Mouse (Mus musculus): ENCODE results near the gene Iqch. TPM values are rescaled to one million over a fixed set of nuclear protein-coding genes. Genes with fewer than 3 reads are reported as not detected.

Iqch gene
- 0.26 TPM in 1 of 2 replicates, not detected in the other for total RNA-seq (2014; rRNA removed)
- 0.18 TPM in 2 replicates for polyA plus RNA-seq (2015; fragmentation: Nextera tagmentation; extraction: Ambion mirVana)

- H3K4me2 ChIP-seq (ENCODE audit: low read depth, low read length) = peak within 1 kb of the TSS; percentile 68
- H3K9ac ChIP-seq (replicated peaks; ENCODE audit: low read length) = peak within 1 kb of the TSS; percentile 75
- H3K27ac ChIP-seq = peak within 1 kb of the TSS; percentile 78
- no peak; the same call in 1 of the 2 replicates for TF ChIP-seq CTCF (IDR thresholded peaks at IDR 0.05; ENCODE audit: low read depth)
- peak; percentile 98 for DNase-seq (ENCODE audit: low spot score)
- no peaks in the 10 kb centered on the region for H3K36me3 ChIP-seq (ENCODE audit: insufficient read depth, low read length)
- peak within 1 kb of the TSS; percentile 64 for H3K4me3 ChIP-seq (ENCODE audit: low read length)
- 1% methylated on average over 61 of the region's 70 CpGs for WGBS
- H3K27me3 ChIP-seq (ENCODE audit: insufficient read depth, low read length) = no peaks in the 10 kb centered on the region
- H3K9me3 ChIP-seq (ENCODE audit: low read length) = no peaks in the 10 kb centered on the region
- peak; percentile 98 for ATAC-seq
- H3K4me1 ChIP-seq (ENCODE audit: insufficient read depth, low read length) = peaks cover 11% of the 10 kb centered on the region; the same call in 1 of the 2 replicates
These were observed at the start of gene Iqch, which contains the start of gene Aagab for GRCm38 (mm10) chr9:63602043-63602939. Gene Iqch (minus strand): TSS chr9:63602493. Gene Aagab (plus strand): TSS chr9:63602660.

GRCm38 (mm10) chr9:63651594-63651993, 49.3 kb upstream of the Iqch start:
- Histone ChIP-seq H3K27ac (no peak overlapping the region), H3K9ac (replicated peaks; ENCODE audit: low read length) (no peak overlapping the region), H3K4me2 (ENCODE audit: low read depth, low read length) (no peak overlapping the region), H3K9me3 (ENCODE audit: low read length) (no peaks in the 10 kb centered on the region), H3K36me3 (ENCODE audit: insufficient read depth, low read length) (no peaks in the 10 kb centered on the region), H3K4me3 (ENCODE audit: low read length) (no peak overlapping the region), H3K4me1 (ENCODE audit: insufficient read depth, low read length) (peaks cover 17% of the 10 kb centered on the region), H3K27me3 (ENCODE audit: insufficient read depth, low read length) (no peaks in the 10 kb centered on the region)
- ATAC-seq = no peak
- DNase-seq (ENCODE audit: low spot score) = peak; percentile 32
- 45% methylated on average over 11 of the region's 11 CpGs for WGBS
- no peak for TF ChIP-seq CTCF (IDR thresholded peaks at IDR 0.05; ENCODE audit: low read depth)

GRCm38 (mm10) chr9:63650905-63651304, 48.6 kb upstream of the Iqch start:
- WGBS = 58% methylated on average over 14 of the region's 14 CpGs
- TF ChIP-seq CTCF (IDR thresholded peaks at IDR 0.05; ENCODE audit: low read depth) = no peak
- Histone ChIP-seq H3K27me3 (ENCODE audit: insufficient read depth, low read length) (no peaks in the 10 kb centered on the region), H3K4me2 (ENCODE audit: low read depth, low read length) (no peak overlapping the region), H3K36me3 (ENCODE audit: insufficient read depth, low read length) (no peaks in the 10 kb centered on the region), H3K9ac (replicated peaks; ENCODE audit: low read length) (no peak overlapping the region), H3K4me3 (ENCODE audit: low read length) (no peak overlapping the region), H3K9me3 (ENCODE audit: low read length) (no peaks in the 10 kb centered on the region), H3K27ac (no peak overlapping the region), H3K4me1 (ENCODE audit: insufficient read depth, low read length) (peaks cover 14% of the 10 kb centered on the region)
- ATAC-seq = no peak
- DNase-seq (ENCODE audit: low spot score) = no peak

DNA sequence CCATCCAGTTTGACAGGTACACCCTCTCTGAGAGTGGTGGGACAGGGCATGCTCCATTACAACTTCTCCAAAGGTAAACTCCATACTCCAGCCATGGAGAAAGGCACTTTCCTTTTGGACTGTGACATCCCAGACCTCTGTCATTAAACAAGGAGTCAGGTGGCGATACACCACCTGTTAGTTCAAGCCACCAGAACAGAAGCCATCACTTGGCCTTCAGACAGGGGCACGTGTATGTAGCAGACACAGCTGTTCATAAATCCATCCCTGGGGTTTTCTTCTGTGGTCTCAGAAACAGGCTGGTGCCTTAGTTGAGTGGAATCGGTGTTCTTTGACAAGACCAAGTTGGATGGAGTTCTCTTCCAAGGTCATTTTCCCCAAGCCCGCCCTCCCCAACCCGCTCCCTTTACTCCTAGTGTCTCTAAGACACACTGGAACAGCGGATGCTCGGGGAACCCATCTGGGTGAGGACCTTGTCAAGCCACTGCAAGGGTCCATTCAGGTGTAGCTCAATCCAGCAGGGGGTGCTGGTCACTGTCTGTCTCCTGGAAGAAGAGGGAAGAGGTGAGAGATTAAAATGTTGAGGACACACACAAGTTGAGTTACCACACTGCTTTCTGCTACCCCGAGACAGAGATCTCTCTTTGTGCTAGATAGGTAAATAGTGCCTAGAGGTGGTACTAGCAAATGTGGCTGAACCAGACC, 47.7 kb upstream of the Iqch start:
- H3K36me3 ChIP-seq (ENCODE audit: insufficient read depth, low read length) = no peaks in the 10 kb centered on the region
- no peak overlapping the region for H3K27ac ChIP-seq
- ATAC-seq (no peak), DNase-seq (ENCODE audit: low spot score) (no peak)
- 81% methylated on average over 8 of the region's 8 CpGs for WGBS
- H3K4me3 ChIP-seq (ENCODE audit: low read length) = no peak overlapping the region
- no peak overlapping the region for H3K9ac ChIP-seq (replicated peaks; ENCODE audit: low read length)
- H3K9me3 ChIP-seq (ENCODE audit: low read length) = no peaks in the 10 kb centered on the region
- no peaks in the 10 kb centered on the region for H3K27me3 ChIP-seq (ENCODE audit: insufficient read depth, low read length)
- H3K4me2 ChIP-seq (ENCODE audit: low read depth, low read length) = no peak overlapping the region
- TF ChIP-seq CTCF (IDR thresholded peaks at IDR 0.05; ENCODE audit: low read depth) = peak; percentile 53
- peaks cover 14% of the 10 kb centered on the region for H3K4me1 ChIP-seq (ENCODE audit: insufficient read depth, low read length)

DNA sequence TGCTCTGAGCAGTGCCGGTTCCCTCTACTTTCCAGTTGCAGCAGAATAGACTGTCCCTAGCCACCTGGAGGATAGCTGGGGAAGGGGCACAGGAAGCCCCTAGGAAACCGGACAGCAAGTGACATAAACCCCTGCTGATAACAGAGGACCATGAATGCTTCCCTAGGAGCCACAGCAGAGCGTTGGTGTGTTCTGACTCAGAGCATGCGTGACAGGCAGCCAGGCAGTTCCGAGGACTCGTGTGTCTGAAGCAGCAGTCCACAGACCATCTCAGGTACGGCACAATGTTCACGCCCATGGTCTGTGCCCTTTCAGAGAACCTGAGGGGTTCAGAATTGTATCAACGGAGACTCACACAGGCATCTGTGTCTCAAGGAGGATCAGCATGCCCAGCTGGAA, 46.2 kb upstream of the Iqch start:
- Histone ChIP-seq H3K9me3 (ENCODE audit: low read length) (no peaks in the 10 kb centered on the region), H3K4me3 (ENCODE audit: low read length) (no peak overlapping the region), H3K9ac (replicated peaks; ENCODE audit: low read length) (no peak overlapping the region), H3K27me3 (ENCODE audit: insufficient read depth, low read length) (no peaks in the 10 kb centered on the region), H3K27ac (no peak overlapping the region), H3K4me1 (ENCODE audit: insufficient read depth, low read length) (peaks cover 8% of the 10 kb centered on the region; the same call in 1 of the 2 replicates), H3K4me2 (ENCODE audit: low read depth, low read length) (no peak overlapping the region), H3K36me3 (ENCODE audit: insufficient read depth, low read length) (no peaks in the 10 kb centered on the region)
- TF ChIP-seq CTCF (IDR thresholded peaks at IDR 0.05; ENCODE audit: low read depth) = 0 out of 2 replicates have a peak, but pooled peaks have one; percentile 7
- ATAC-seq (no peak), DNase-seq (ENCODE audit: low spot score) (no peak)
- 75% methylated on average over 9 of the region's 9 CpGs for WGBS

- no peak for TF ChIP-seq CTCF (IDR thresholded peaks at IDR 0.05; ENCODE audit: low read depth)
- no peak for DNase-seq (ENCODE audit: low spot score)
- no peak overlapping the region for H3K27ac ChIP-seq
- peaks cover 3% of the 10 kb centered on the region; the same call in 1 of the 2 replicates for H3K36me3 ChIP-seq (ENCODE audit: insufficient read depth, low read length)
- no peaks in the 10 kb centered on the region for H3K27me3 ChIP-seq (ENCODE audit: insufficient read depth, low read length)
- no peak overlapping the region for H3K4me2 ChIP-seq (ENCODE audit: low read depth, low read length)
- WGBS = 79% methylated on average over 9 of the region's 9 CpGs
- no peak overlapping the region for H3K4me3 ChIP-seq (ENCODE audit: low read length)
- H3K4me1 ChIP-seq (ENCODE audit: insufficient read depth, low read length) = peaks cover 8% of the 10 kb centered on the region; the same call in 1 of the 2 replicates
- no peaks in the 10 kb centered on the region for H3K9me3 ChIP-seq (ENCODE audit: low read length)
- no peak overlapping the region for H3K9ac ChIP-seq (replicated peaks; ENCODE audit: low read length)
- ATAC-seq = no peak
These were observed 45.6 kb upstream of the Iqch start for GRCm38 (mm10) chr9:63647581-63648519.

Measured in hindbrain, postnatal 0 days (tissue).